Mouse (Mus musculus) cerebellum, postnatal 14 days (tissue): ENCODE results near the gene Plg.
A peak's percentile ranks its signal among the peaks of the same experiment; 100 is the strongest.

ENCODE experiments used
- DNase-seq, 2 experiments: peaks; one replicate each; pipeline ENCODE4 v3.0.0; 2021; ENCODE audit warnings: mixed read lengths in 2 of 2

The Plg gene

GRCm38 (mm10) chr17:12455143-12455790, 76.9 kb downstream of the Plg start:
- DNase-seq: peak; percentile 27 to 49

- no peak for DNase-seq
These were observed 82.8 kb downstream of the Plg start for GRCm38 (mm10) chr17:12461168-12461567.

DNA sequence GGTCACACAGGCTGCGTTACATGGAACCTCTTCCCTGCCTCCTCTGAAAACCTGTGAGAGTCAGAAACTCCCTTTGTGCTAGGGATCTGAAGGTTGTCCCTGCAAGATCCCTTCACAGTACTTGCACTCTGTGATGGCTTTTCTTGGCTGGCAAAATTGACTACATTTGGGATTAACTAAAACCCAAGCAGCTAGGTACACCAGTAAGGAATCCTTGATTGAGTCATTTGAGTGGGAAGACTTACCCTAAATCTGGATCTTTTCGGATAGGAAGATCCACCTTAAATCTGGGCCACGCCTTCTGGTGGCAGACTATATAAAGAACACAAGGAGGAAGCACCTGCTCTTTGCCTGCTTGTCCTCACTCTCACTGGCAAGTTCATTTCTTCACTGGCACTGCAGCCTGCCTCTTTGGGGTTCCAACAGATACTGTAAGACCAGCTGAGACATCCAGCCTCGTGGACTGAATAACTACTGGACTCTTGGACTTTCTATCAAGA, 88.1 kb downstream of the Plg start:
- DNase-seq: no peak

DNA sequence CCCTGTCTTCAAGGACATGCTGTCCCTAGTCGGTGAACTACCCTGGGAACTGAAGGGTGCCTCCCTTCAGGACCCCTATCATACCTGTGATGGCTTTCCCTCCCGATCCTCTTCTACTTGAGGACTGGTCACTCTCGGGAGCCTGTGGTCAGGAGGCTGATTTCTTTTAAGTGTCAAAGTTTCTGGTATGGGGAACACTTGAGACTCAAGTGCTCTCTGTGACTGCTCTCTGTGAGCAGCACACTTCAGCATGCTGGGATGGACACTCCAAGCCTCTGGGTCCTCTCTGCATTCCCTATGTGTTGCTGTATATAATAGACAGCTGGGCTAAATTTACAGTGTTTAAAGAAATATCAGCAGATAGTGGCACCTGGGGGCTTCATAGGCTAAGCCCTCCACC, 89.2 kb downstream of the Plg start:
- DNase-seq: no peak

- DNase-seq: no peak
These were observed 90.3 kb downstream of the Plg start for GRCm38 (mm10) chr17:12468745-12469144.
